Mouse (Mus musculus) lung, adult 2 months (tissue): ENCODE measurements around the gene Tmem255b.

Experiments
- CTCF ChIP-seq: fragments of 200-500 bp; IDR thresholded peaks from 2 replicates; pipeline ENCODE4 v1.5.1; 2011; ENCODE audit warnings: mild to moderate bottlenecking, low read length, control low read depth; ENCODE audit not compliant: insufficient read depth
- POLR2A ChIP-seq: fragments of 200-500 bp; IDR thresholded peaks from 2 replicates; pipeline ENCODE4 v1.6.1; 2011; ENCODE audit warnings: low read depth, mild to moderate bottlenecking, control low read depth, low read length, borderline replicate concordance; ENCODE audit errors: extremely low read depth

GRCm38 (mm10) chr8:13413823-13414390 lies 21.1 kb upstream of the Tmem255b start:
- TF ChIP-seq CTCF (no peak), POLR2A (no peak)
